Mouse (Mus musculus) G1E-ER4 (cell line): Measurements from ENCODE around the gene Wwc1. TPM values are rescaled to one million over a fixed set of nuclear protein-coding genes. Genes with fewer than 3 reads are reported as not detected.

Source experiments
- GATA1 ChIP-seq: IDR thresholded peaks from one replicate; pipeline ENCODE4 v1.8.0; 2012; ENCODE audit warnings: low read length, inconsistent platforms
- polyA plus RNA-seq: library from polyadenylated mRNA; stranded (reverse); fragments of >175 nt; gene quantifications from 2 replicates; pipeline ENCODE4 v1.2.3, GENCODE M21; 2012

Gene Wwc1
- polyA plus RNA-seq, 1 experiment: not detected

GRCm38 (mm10) chr11:35878559-35878897 is 101.8 kb downstream of the Wwc1 start:
- no peak for TF ChIP-seq GATA1

DNA sequence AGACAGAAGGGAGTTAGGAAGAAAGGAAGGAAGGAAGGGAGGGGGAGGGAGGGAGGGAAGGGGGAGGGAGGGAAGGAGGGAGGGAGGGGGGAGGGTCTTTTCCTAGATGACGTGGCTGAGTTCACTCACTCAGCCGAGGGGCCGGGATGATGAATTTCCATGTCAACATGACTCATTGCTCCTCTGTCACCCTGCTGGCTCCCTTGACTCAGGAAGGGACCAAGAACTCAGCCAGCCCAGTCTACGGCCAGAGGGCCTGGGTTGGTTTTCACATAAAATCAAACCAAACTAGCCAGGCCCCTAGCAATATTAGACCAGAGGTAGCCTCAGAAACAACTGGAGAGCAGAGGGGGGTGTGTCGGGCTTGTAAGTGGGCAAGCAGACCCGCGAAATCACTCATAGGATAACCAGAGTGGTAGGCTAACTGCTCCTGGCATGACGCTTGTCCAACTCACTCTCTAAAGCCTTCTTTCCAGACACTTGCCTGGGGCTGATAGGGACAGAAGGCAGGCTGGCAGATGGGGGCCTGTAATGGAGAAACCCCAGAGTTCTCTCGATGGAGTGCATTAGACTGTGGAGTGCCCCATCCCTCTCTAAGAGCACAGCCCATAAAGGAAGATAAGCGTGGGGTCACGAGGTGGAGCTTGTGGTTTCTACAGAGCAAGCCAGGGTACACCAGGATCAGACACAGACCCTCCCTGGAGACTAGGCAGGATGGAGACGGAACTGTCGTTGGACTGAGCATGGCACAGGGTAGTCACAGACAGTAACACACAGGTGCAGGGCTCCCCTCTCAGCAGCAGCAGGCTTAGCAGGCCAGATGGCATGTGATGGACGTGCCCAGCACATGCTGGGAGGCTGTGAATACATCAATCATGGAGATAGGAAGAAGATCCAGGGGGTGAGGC is 102.4 kb downstream of the Wwc1 start:
- no peak for TF ChIP-seq GATA1

GRCm38 (mm10) chr11:35873624-35874244 is 106.6 kb downstream of the Wwc1 start:
- TF ChIP-seq GATA1: no peak

GRCm38 (mm10) chr11:35870961-35871360 is 109.4 kb downstream of the Wwc1 start:
- no peak for TF ChIP-seq GATA1

GRCm38 (mm10) chr11:35866140-35866539 is 114.2 kb downstream of the Wwc1 start:
- no peak for TF ChIP-seq GATA1

DNA sequence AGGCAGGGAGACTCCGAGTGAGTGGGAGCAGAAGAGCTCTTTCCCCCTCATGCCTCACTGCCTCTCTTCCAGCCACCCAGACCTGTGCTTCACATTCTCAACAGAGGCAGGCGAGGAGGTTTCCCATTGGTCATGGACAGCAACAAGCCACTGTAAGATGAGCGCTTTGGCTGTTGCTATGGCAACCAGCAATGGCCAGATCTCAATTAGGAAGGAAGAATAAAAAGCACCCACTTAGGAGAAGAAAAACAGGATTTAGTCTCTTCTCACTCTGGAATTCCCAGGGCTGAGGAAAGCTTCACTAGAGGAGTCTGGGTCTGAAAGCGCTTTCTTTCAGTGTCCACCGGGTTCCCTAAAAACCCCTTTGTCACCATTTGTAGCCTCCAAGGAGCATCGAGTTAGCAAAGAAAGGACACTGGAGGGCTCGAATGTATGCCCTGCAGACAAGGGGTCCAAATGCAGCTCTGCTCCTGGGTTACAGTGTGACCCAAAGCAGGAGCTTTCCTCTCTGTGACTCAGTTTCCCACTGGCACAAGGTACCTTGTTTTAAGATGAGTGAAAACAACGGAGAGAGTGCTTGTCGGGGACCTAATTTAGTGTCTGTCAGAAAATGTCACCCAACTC is 115.2 kb downstream of the Wwc1 start:
- TF ChIP-seq GATA1: no peak

- TF ChIP-seq GATA1: no peak
These were observed 116.7 kb downstream of the Wwc1 start for GRCm38 (mm10) chr11:35863653-35864052.

DNA sequence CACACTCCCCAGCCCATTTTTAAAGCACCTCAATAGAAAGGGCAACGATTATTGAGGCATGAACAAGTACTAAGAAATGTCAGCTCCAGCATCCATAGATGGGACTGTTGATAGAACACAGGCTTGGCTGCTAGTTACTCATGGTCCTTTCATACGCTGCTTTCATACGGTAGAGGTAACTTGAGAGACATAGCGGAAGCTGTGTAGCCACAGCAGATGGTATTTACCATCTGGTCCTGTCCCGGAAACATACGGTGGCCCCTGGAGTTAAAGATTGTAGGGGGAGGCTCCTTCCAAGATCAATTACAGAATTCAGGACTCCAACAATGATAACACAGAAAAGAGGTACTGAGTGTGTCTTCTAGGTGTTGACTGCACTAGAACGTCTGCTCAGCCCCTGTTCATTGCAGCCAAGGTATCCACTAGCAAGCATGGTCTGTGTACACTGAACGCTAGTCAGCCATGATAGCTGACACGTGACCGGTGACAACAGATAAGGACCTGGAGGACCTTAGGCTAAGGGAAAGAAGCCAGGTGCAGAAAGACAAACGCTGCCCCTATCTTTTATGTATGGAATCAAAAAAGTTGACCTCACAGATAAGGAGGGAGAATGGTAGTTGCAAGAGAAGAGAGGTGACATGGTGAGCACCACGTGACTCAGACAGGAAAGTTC is 122.8 kb downstream of the Wwc1 start:
- TF ChIP-seq GATA1: no peak

DNA sequence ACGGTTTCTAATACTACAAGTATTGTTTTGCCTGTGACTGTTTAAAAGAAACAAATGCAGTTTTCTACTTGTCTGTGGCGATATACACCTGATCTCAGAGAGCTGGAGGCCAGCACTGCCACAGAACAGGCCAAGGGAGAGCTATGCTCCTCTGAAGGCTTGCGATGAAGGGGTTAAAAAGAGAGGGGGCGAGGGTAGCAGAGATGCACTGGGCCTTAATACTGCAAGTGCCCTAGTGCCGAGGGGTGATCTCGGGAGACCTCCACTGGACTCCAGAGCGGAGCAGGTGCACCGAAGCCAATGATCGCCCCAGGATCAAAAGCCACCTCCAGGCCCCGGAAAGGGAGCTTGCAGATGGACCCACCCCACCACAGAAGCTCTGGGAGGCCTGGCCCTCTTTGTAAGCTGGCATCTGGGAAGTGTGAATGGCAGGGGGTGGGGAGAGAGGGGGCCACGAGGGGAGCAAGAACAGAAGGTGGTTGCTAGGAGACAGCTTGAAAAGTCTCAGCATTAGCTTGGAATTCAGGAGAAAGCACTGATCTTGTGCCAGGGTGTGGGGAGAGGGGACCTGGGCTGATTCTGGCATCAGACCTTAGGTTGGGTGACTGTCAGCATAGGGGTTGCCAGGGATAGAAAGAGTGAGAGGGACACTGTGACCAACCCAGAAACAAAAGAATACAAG is 123.8 kb downstream of the Wwc1 start:
- no peak for TF ChIP-seq GATA1

DNA sequence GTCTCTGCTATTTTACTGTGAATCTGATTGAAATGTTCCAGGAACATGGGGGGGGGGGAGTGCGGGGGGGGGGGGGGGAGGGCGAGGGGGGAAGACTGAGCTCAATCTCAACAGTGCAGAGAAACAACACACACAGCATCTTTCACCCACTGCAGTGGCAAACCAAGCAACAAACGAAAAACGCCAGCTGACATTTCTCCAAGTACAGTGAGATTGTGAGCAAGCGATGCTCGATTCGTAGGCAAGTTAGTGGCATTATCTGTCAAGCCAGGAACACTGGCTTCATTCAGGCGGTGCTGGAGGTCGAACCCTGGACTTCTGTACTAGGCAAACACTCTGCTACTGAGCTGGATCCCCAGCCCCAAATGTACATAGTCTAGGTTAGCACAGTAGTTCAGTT is 124.8 kb downstream of the Wwc1 start:
- no peak for TF ChIP-seq GATA1

- no peak for TF ChIP-seq GATA1
These were observed 125.4 kb downstream of the Wwc1 start for GRCm38 (mm10) chr11:35854941-35855340.

DNA sequence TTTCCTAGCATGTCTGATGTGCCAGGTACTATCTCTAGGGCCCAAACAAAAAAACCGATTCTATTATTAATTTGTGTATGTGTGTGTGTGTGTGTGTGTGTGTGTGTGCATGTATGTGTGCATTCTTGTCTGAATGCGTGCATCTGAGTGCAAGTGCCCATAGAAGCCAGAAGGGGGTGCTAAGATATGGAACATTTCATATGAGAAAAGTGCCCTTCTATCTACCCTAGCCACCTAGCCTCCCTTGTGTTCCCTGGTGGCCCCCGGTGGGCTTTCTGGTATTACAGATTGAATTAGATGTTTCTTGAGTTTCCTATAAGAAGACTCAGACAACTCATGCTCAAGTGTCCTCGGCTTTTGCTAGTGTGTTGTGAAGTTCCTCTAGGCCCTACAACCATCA is 126.7 kb downstream of the Wwc1 start:
- TF ChIP-seq GATA1: no peak

GRCm38 (mm10) chr11:35852731-35853130 is 127.6 kb downstream of the Wwc1 start:
- no peak for TF ChIP-seq GATA1

- TF ChIP-seq GATA1: no peak
These were observed 136.0 kb downstream of the Wwc1 start for GRCm38 (mm10) chr11:35844299-35844698.

GRCm38 (mm10) chr11:35841738-35842325 is 138.5 kb downstream of the Wwc1 start:
- no peak for TF ChIP-seq GATA1
